Mouse (Mus musculus): Measurements from ENCODE around the gene Cubn. TPM values are rescaled to one million over a fixed set of nuclear protein-coding genes. Genes with fewer than 3 reads are reported as not detected.

Gene Cubn
- polyA plus RNA-seq, 1 experiment from 2014 or later = 1.5 TPM

DNA sequence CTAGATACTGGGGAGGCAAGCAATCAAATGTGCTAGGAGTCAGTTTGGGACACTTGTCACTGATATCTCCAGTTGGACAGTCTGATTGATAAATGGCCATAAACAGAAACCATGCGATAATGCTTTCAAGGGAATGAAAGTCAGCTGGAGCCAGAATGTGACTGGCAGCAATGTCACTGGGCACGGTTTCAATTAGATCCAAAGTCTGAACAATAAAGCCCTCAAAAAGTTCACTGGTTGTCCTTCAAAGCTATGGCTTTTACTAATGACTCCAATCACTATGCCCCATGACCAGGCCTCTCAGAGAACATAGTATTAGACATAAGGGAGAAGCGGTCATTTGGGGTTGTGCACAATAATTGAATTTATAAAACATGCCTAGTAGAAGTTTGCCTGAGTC, 7.0 kb downstream of the Cubn start:
- Histone ChIP-seq H3K9ac (no peak overlapping the region), H3K27me3 (ENCODE audit: insufficient read depth, low read length) (no peaks in the 10 kb centered on the region), H3K27ac (ENCODE audit: low read depth) (no peak overlapping the region), H3K4me1 (ENCODE audit: insufficient read depth) (no peaks in the 10 kb centered on the region), H3K4me3 (ENCODE audit: low read depth, low read length) (no peak overlapping the region), H3K9me3 (ENCODE audit: low read depth, low read length) (no peaks in the 10 kb centered on the region), H3K4me2 (no peak overlapping the region), H3K36me3 (ENCODE audit: insufficient read depth) (no peaks in the 10 kb centered on the region)
- ATAC-seq (ENCODE audit: insufficient read depth) = no peak
- 69% methylated on average over 3 of the region's 3 CpGs for WGBS
- no peak for TF ChIP-seq CTCF (IDR thresholded peaks at IDR 0.05; ENCODE audit: low read depth)
- no peak for DNase-seq

DNA sequence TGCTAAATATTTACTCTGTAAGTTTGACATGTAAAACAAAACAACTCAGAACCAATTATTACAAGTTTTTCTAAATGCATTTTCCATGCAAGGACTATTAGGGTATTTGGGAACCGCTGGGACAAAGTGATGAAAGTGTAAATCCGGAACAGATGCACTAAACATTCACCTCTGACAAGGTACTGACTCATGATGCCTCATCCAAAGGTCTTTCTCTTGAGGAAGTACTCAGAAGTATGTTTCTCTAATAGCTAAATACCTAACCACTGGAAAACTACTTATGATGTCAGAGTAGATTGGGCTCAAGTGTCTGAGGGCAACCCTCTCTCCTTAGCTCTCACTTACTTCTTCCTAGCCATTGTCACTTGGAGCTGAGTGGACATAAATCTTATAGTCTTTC, 10.9 kb downstream of the Cubn start:
- H3K4me2 ChIP-seq = no peak overlapping the region
- no peaks in the 10 kb centered on the region for H3K27me3 ChIP-seq (ENCODE audit: insufficient read depth, low read length)
- H3K36me3 ChIP-seq (ENCODE audit: insufficient read depth) = no peaks in the 10 kb centered on the region
- H3K9me3 ChIP-seq (ENCODE audit: low read depth, low read length) = no peaks in the 10 kb centered on the region
- no peak for TF ChIP-seq CTCF (IDR thresholded peaks at IDR 0.05; ENCODE audit: low read depth)
- no peak for ATAC-seq (ENCODE audit: insufficient read depth)
- H3K4me3 ChIP-seq (ENCODE audit: low read depth, low read length) = no peak overlapping the region
- H3K27ac ChIP-seq (ENCODE audit: low read depth) = no peak overlapping the region
- no peak overlapping the region for H3K9ac ChIP-seq
- 89% methylated on average over 2 of the region's 2 CpGs for WGBS
- no peaks in the 10 kb centered on the region for H3K4me1 ChIP-seq (ENCODE audit: insufficient read depth)
- no peak for DNase-seq

DNA sequence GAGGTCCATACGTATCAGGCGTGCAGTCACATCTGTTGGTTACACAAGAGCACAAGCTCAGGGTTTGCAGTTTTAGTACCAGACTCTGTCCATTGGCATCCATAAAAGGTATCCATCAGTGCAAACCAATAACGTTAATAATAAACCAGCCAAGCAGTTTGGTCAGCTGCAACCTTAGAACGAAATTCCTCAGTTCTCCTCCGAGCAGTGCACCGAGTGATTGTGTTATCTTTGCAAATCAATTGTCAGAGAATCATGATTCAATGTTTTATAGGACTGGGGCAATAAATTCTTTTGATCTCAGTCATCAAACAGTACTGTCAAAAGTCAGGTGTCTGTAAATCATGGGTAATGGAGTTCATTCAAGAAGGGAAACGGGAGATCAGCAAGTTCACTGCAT, 12.4 kb downstream of the Cubn start:
- Histone ChIP-seq H3K4me3 (ENCODE audit: low read depth, low read length) (no peak overlapping the region), H3K4me2 (no peak overlapping the region), H3K27me3 (ENCODE audit: insufficient read depth, low read length) (no peaks in the 10 kb centered on the region), H3K36me3 (ENCODE audit: insufficient read depth) (no peaks in the 10 kb centered on the region), H3K9me3 (ENCODE audit: low read depth, low read length) (no peaks in the 10 kb centered on the region), H3K4me1 (ENCODE audit: insufficient read depth) (no peaks in the 10 kb centered on the region), H3K27ac (ENCODE audit: low read depth) (no peak overlapping the region), H3K9ac (no peak overlapping the region)
- TF ChIP-seq CTCF (IDR thresholded peaks at IDR 0.05; ENCODE audit: low read depth) = no peak
- no peak for ATAC-seq (ENCODE audit: insufficient read depth)
- DNase-seq = no peak
- 73% methylated on average over 7 of the region's 7 CpGs for WGBS

DNA sequence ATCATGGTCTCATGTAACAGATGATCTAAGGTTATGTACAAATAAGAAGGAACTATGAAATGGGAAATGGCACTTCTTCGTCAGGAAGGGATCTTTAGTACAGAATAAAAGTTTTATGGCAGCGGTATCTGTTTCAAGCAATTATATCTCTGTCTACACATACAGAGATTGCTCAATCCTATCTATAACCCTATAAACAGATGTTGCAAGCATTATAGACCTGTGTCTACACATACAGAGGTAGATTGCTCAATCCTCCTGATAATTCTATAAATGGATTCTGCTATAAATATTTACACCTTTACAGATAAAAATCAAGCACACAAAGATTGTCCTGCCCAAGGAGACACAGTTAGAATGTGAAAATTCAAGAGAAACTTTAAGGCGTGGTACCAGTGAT, 21.5 kb downstream of the Cubn start:
- ATAC-seq (ENCODE audit: insufficient read depth) (no peak), DNase-seq (no peak)
- Histone ChIP-seq H3K4me3 (ENCODE audit: low read depth, low read length) (no peak overlapping the region), H3K9me3 (ENCODE audit: low read depth, low read length) (no peaks in the 10 kb centered on the region), H3K9ac (no peak overlapping the region), H3K27ac (ENCODE audit: low read depth) (no peak overlapping the region), H3K4me2 (no peak overlapping the region), H3K27me3 (ENCODE audit: insufficient read depth, low read length) (no peaks in the 10 kb centered on the region), H3K36me3 (ENCODE audit: insufficient read depth) (no peaks in the 10 kb centered on the region), H3K4me1 (ENCODE audit: insufficient read depth) (no peaks in the 10 kb centered on the region)
- no peak for TF ChIP-seq CTCF (IDR thresholded peaks at IDR 0.05; ENCODE audit: low read depth)
- WGBS = 86% methylated on average over 3 of the region's 3 CpGs

DNA sequence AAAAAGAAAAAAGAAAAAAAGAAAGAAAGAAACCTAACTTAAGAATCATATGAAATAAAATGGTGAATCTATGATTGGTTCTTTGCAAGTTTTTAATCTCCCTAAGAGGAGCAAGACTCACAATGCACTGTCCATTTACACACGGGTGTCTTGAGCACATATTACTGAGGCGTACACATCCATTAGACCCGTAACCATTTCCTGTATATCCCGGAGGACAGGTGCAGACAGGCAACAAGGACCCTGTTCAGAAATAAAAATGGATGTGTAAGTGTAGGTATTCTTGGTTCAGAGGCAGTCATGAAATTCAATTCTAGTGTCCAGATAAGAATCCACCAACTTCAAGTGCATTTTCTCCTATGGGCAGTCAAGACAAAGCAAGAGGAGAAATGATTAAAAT, 22.0 kb downstream of the Cubn start:
- Histone ChIP-seq H3K4me2 (no peak overlapping the region), H3K27me3 (ENCODE audit: insufficient read depth, low read length) (no peaks in the 10 kb centered on the region), H3K36me3 (ENCODE audit: insufficient read depth) (no peaks in the 10 kb centered on the region), H3K9me3 (ENCODE audit: low read depth, low read length) (no peaks in the 10 kb centered on the region), H3K4me1 (ENCODE audit: insufficient read depth) (no peaks in the 10 kb centered on the region), H3K4me3 (ENCODE audit: low read depth, low read length) (no peak overlapping the region), H3K9ac (no peak overlapping the region), H3K27ac (ENCODE audit: low read depth) (no peak overlapping the region)
- DNase-seq = no peak
- no peak for TF ChIP-seq CTCF (IDR thresholded peaks at IDR 0.05; ENCODE audit: low read depth)
- ATAC-seq (ENCODE audit: insufficient read depth) = no peak
- WGBS = 77% methylated on average over 4 of the region's 4 CpGs

DNA sequence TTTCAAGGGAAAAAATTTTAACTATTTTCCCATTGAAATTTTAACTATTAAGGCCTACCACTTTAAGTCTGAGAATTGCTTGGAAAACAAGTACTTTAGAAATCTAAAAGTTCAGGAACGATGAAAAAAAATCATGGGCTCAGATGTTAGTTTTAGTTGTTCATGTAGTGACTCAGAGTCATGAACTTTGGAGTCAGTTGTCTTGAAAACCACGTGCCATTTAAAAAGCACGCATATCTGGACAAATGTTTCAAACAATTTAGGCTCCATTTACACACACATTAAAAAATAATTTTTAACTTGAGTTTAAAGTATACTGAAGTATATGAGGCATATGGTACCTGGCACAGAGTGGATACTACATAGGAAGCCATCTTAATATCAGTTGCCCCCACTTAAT, 24.9 kb downstream of the Cubn start:
- WGBS = 73% methylated on average over 3 of the region's 3 CpGs
- TF ChIP-seq CTCF (IDR thresholded peaks at IDR 0.05; ENCODE audit: low read depth) = no peak
- Histone ChIP-seq H3K9ac (no peak overlapping the region), H3K4me3 (ENCODE audit: low read depth, low read length) (no peak overlapping the region), H3K4me2 (no peak overlapping the region), H3K36me3 (ENCODE audit: insufficient read depth) (no peaks in the 10 kb centered on the region), H3K9me3 (ENCODE audit: low read depth, low read length) (no peaks in the 10 kb centered on the region), H3K27me3 (ENCODE audit: insufficient read depth, low read length) (no peaks in the 10 kb centered on the region), H3K27ac (ENCODE audit: low read depth) (no peak overlapping the region), H3K4me1 (ENCODE audit: insufficient read depth) (no peaks in the 10 kb centered on the region)
- no peak for ATAC-seq (ENCODE audit: insufficient read depth)
- DNase-seq = no peak

DNA sequence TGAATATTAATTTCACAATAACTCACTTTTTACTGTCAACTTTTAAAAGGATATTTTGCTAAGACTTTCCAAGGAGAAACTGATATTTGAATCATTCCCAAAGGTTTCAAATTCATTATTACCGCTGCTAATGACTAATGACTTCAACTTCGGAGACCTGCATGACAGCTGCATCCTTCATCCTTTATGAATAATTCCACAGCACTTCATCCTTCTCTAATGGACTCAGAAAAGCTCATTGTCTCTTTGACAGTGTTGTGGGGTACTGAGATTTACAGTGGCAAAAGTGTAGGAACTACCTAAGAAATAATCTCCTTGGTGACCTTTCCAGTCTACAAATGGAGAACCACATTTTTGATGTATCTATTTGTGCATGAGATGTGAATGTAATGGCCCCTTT, 33.5 kb downstream of the Cubn start:
- H3K4me3 ChIP-seq (ENCODE audit: low read depth, low read length) = no peak overlapping the region
- no peak for ATAC-seq (ENCODE audit: insufficient read depth)

DNA sequence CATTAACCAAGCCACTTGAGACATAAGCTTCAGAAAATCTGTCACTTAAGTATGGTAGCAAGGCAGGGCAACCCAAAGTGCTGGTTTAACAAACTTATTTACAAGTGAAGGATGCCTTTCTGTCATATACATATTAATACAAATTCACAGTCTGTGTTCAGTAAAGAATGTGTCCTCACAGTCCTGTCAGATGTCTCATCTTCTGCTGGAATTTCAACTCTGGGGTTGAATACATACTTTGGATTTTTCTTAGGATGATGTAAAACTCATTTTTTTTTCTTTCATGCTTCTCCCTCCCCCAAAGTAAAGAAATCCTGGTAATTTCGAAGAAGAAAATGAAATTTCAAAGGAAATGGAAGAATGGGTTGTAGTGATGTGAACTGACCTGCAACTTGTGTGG, 34.8 kb downstream of the Cubn start:
- WGBS = 44% methylated on average over 1 of the region's 1 CpGs
- Histone ChIP-seq H3K9me3 (ENCODE audit: low read depth, low read length) (no peaks in the 10 kb centered on the region), H3K27ac (ENCODE audit: low read depth) (no peak overlapping the region), H3K36me3 (ENCODE audit: insufficient read depth) (no peaks in the 10 kb centered on the region), H3K4me3 (ENCODE audit: low read depth, low read length) (no peak overlapping the region), H3K9ac (no peak overlapping the region), H3K27me3 (ENCODE audit: insufficient read depth, low read length) (no peaks in the 10 kb centered on the region), H3K4me2 (no peak overlapping the region), H3K4me1 (ENCODE audit: insufficient read depth) (no peaks in the 10 kb centered on the region)
- ATAC-seq (ENCODE audit: insufficient read depth) (no peak), DNase-seq (no peak)
- TF ChIP-seq CTCF (IDR thresholded peaks at IDR 0.05; ENCODE audit: low read depth) = no peak

More for the DNA sequence above, 33.5 kb downstream of the Cubn start:
- WGBS = 80% methylated on average over 2 of the region's 2 CpGs
- H3K27ac ChIP-seq (ENCODE audit: low read depth) = no peak overlapping the region
- DNase-seq = no peak
- no peaks in the 10 kb centered on the region for H3K27me3 ChIP-seq (ENCODE audit: insufficient read depth, low read length)
- no peaks in the 10 kb centered on the region for H3K9me3 ChIP-seq (ENCODE audit: low read depth, low read length)
- no peaks in the 10 kb centered on the region for H3K4me1 ChIP-seq (ENCODE audit: insufficient read depth)
- no peak overlapping the region for H3K4me2 ChIP-seq
- TF ChIP-seq CTCF (IDR thresholded peaks at IDR 0.05; ENCODE audit: low read depth) = no peak
- no peaks in the 10 kb centered on the region for H3K36me3 ChIP-seq (ENCODE audit: insufficient read depth)
- H3K9ac ChIP-seq = no peak overlapping the region
